Mouse (Mus musculus) MEL (cell line): Measurements from ENCODE around the gene Tbc1d9b. TPM values are rescaled to one million over a fixed set of nuclear protein-coding genes. Genes with fewer than 3 reads are reported as not detected.

Experiments
- DNase-seq: peaks from one replicate; pipeline ENCODE4 v3.0.0; 2011; ENCODE audit warnings: low read depth, low spot score
- H3K27ac ChIP-seq: 2 replicates; pipeline ENCODE4 v1.5.1; 2012; ENCODE audit warnings: low read depth, mild to moderate bottlenecking, control low read depth, low read length, moderate library complexity; ENCODE audit not compliant: control insufficient read depth
- H3K27me3 ChIP-seq, 2 experiments: fragments of 150-350 bp in 1 of 2; sonication (generic) in 1 of 2; 2 replicates each; pipeline ENCODE4 v1.6.1; 2012; ENCODE audit warnings: low read length in 2 of 2, mild to moderate bottlenecking in 2 of 2, improper control_type of control experiment in 1 of 2, moderate library complexity in 1 of 2; ENCODE audit not compliant: insufficient read depth in 2 of 2, control insufficient read depth in 1 of 2
- H3K36me3 ChIP-seq, 2 experiments: 2 replicates each; pipeline ENCODE4 v1.6.1; 2012 to 2014; ENCODE audit warnings: low read length in 2 of 2, improper control_type of control experiment in 1 of 2, inconsistent platforms in 1 of 2, mild to moderate bottlenecking in 1 of 2; ENCODE audit not compliant: insufficient read depth in 2 of 2, control insufficient read depth in 1 of 2
- H3K4me1 ChIP-seq, 2 experiments: fragments of 150-350 bp in 1 of 2; sonication (generic) in 1 of 2; 2 replicates each; pipeline ENCODE4 v1.6.1; 2012; ENCODE audit warnings: low read length in 2 of 2, improper control_type of control experiment in 1 of 2, mild to moderate bottlenecking in 1 of 2; ENCODE audit not compliant: insufficient read depth in 2 of 2, control insufficient read depth in 1 of 2
- H3K4me3 ChIP-seq, 2 experiments: fragments of 150-350 bp in 1 of 2; sonication (generic) in 1 of 2; 2 replicates each; pipeline ENCODE4 v1.5.1; 2012; ENCODE audit warnings: low read depth in 2 of 2, low read length in 2 of 2, mild to moderate bottlenecking in 2 of 2, moderate library complexity in 2 of 2, control low read depth in 1 of 2, improper control_type of control experiment in 1 of 2; ENCODE audit not compliant: control insufficient read depth in 1 of 2, insufficient read depth in 1 of 2
- H3K79me2 ChIP-seq: 2 replicates; pipeline ENCODE4 v1.6.1; 2012; ENCODE audit warnings: mild to moderate bottlenecking, low read length, moderate library complexity; ENCODE audit not compliant: control insufficient read depth, poor library complexity, insufficient read depth
- H3K9ac ChIP-seq: 2 replicates; pipeline ENCODE4 v1.6.1; 2012; ENCODE audit warnings: low read depth, mild to moderate bottlenecking, control low read depth, low read length, moderate library complexity; ENCODE audit not compliant: control insufficient read depth, poor library complexity, severe bottlenecking
- H3K9me3 ChIP-seq: fragments of 150-350 bp; sonication (generic); replicated peaks from 2 replicates; pipeline ENCODE4 v1.6.1; 2012; ENCODE audit warnings: mild to moderate bottlenecking, low read length, improper control_type of control experiment, moderate library complexity; ENCODE audit not compliant: insufficient read depth
- CHD1 ChIP-seq: IDR thresholded peaks from 2 replicates; pipeline ENCODE4 v1.6.1; 2012; ENCODE audit warnings: low read depth, mild to moderate bottlenecking, inconsistent platforms, low read length, improper control_type of control experiment
- CHD2 ChIP-seq: IDR thresholded peaks from 2 replicates; pipeline ENCODE4 v1.6.1; 2011; ENCODE audit warnings: low read length, improper control_type of control experiment
- CTCF ChIP-seq, 3 experiments: IDR thresholded peaks in 2 of 3; conservative IDR thresholded peaks in 1 of 3; 2 replicates each; pipeline ENCODE4 v1.5.1; 2011 to 2012; ENCODE audit warnings: low read length in 3 of 3, low read depth in 2 of 3, mild to moderate bottlenecking in 2 of 3, improper control_type of control experiment in 1 of 3, inconsistent platforms in 1 of 3, mixed read lengths in 1 of 3, moderate library complexity in 1 of 3; ENCODE audit not compliant: control insufficient read depth in 1 of 3, insufficient read depth in 1 of 3, poor library complexity in 1 of 3, severe bottlenecking in 1 of 3
- ELF1 ChIP-seq: IDR thresholded peaks from 2 replicates; pipeline ENCODE4 v1.6.1; 2014; ENCODE audit warnings: low read depth, mild to moderate bottlenecking, inconsistent platforms, low read length, improper control_type of control experiment, moderate library complexity
- EP300 ChIP-seq, 2 experiments: IDR thresholded peaks; 2 replicates each; pipeline ENCODE4 v1.6.1; 2011; ENCODE audit warnings: improper control_type of control experiment in 2 of 2, low read length in 2 of 2, low read depth in 1 of 2, mild to moderate bottlenecking in 1 of 2
- GABPA ChIP-seq: IDR thresholded peaks from 2 replicates; pipeline ENCODE4 v1.6.1; 2012; ENCODE audit warnings: low read depth, mild to moderate bottlenecking, inconsistent platforms, low read length, improper control_type of control experiment, moderate library complexity
- GATA1 ChIP-seq: IDR thresholded peaks from 2 replicates; pipeline ENCODE4 v1.6.1; 2011; ENCODE audit warnings: low read depth, low read length, improper control_type of control experiment
- KAT2A ChIP-seq: conservative IDR thresholded peaks from 2 replicates; pipeline ENCODE4 v1.6.1; 2012; ENCODE audit warnings: low read depth, low read length, improper control_type of control experiment, inconsistent platforms
- MAX ChIP-seq: IDR thresholded peaks from 2 replicates; pipeline ENCODE4 v1.6.1; 2011; ENCODE audit warnings: low read length, improper control_type of control experiment
- MAZ ChIP-seq: IDR thresholded peaks from 2 replicates; pipeline ENCODE4 v1.6.1; 2012; ENCODE audit warnings: low read depth, mild to moderate bottlenecking, inconsistent platforms, low read length, improper control_type of control experiment
- MEF2A ChIP-seq: IDR thresholded peaks from 2 replicates; pipeline ENCODE4 v1.6.1; 2014; ENCODE audit warnings: low read depth, mild to moderate bottlenecking, inconsistent platforms, low read length, improper control_type of control experiment; ENCODE audit not compliant: poor library complexity, insufficient replicate concordance, severe bottlenecking; ENCODE audit errors: extremely low read depth
- MXI1 ChIP-seq: IDR thresholded peaks from 2 replicates; pipeline ENCODE4 v1.6.1; 2011; ENCODE audit warnings: mild to moderate bottlenecking, low read depth, low read length, improper control_type of control experiment
- MYB ChIP-seq: IDR thresholded peaks from 2 replicates; pipeline ENCODE4 v1.6.1; 2011; ENCODE audit warnings: mild to moderate bottlenecking, low read depth, low read length, improper control_type of control experiment
- MYC ChIP-seq: IDR thresholded peaks from 2 replicates; pipeline ENCODE4 v1.6.1; 2011; ENCODE audit warnings: low read depth, mild to moderate bottlenecking, low read length, improper control_type of control experiment, moderate library complexity
- NRF1 ChIP-seq: IDR thresholded peaks from 2 replicates; pipeline ENCODE4 v1.6.1; 2014; ENCODE audit warnings: low read depth, mild to moderate bottlenecking, inconsistent platforms, low read length, improper control_type of control experiment, moderate library complexity; ENCODE audit not compliant: poor library complexity, insufficient read depth, severe bottlenecking
- RAD21 ChIP-seq: IDR thresholded peaks from 2 replicates; pipeline ENCODE4 v1.6.1; 2011; ENCODE audit warnings: mild to moderate bottlenecking, low read depth, low read length, improper control_type of control experiment
- SMC3 ChIP-seq: IDR thresholded peaks from 2 replicates; pipeline ENCODE4 v1.6.1; 2011; ENCODE audit warnings: low read depth, low read length, improper control_type of control experiment
- TAL1 ChIP-seq: IDR thresholded peaks from 2 replicates; pipeline ENCODE4 v1.6.1; 2012; ENCODE audit warnings: mild to moderate bottlenecking, inconsistent platforms, low read length, moderate library complexity, mixed read lengths
- TBP ChIP-seq: IDR thresholded peaks from 2 replicates; pipeline ENCODE4 v1.8.0; 2011; ENCODE audit warnings: low read depth, low read length, improper control_type of control experiment
- TCF12 ChIP-seq: IDR thresholded peaks from 2 replicates; pipeline ENCODE4 v1.6.1; 2014; ENCODE audit warnings: low read depth, mild to moderate bottlenecking, inconsistent platforms, low read length, improper control_type of control experiment, moderate library complexity
- UBTF ChIP-seq: IDR thresholded peaks from 2 replicates; pipeline ENCODE4 v1.6.1; 2012; ENCODE audit warnings: low read depth, mild to moderate bottlenecking, inconsistent platforms, low read length, improper control_type of control experiment, moderate library complexity, borderline replicate concordance; ENCODE audit not compliant: insufficient read depth
- USF2 ChIP-seq, 2 experiments: IDR thresholded peaks; 2 replicates each; pipeline ENCODE4 v1.6.1; 2011 to 2012; ENCODE audit warnings: improper control_type of control experiment in 2 of 2, low read length in 2 of 2, borderline replicate concordance in 1 of 2, inconsistent platforms in 1 of 2, low read depth in 1 of 2, mild to moderate bottlenecking in 1 of 2; ENCODE audit not compliant: insufficient read depth in 1 of 2
- ZC3H11A ChIP-seq: IDR thresholded peaks from 2 replicates; pipeline ENCODE4 v1.6.1; 2012; ENCODE audit warnings: low read depth, mild to moderate bottlenecking, inconsistent platforms, low read length, improper control_type of control experiment
- ZKSCAN1 ChIP-seq: IDR thresholded peaks from 2 replicates; pipeline ENCODE4 v1.6.1; 2012; ENCODE audit warnings: low read depth, mild to moderate bottlenecking, inconsistent platforms, low read length, improper control_type of control experiment, moderate library complexity
- ZMIZ1 ChIP-seq: IDR thresholded peaks from 2 replicates; pipeline ENCODE4 v1.6.1; 2012; ENCODE audit warnings: low read depth, mild to moderate bottlenecking, inconsistent platforms, low read length, improper control_type of control experiment, moderate library complexity
- polyA plus RNA-seq, 2 experiments: library from polyadenylated mRNA; stranded (reverse) in 1 of 2; unstranded in 1 of 2; fragments of >175 nt in 1 of 2; fragments of >200 nt in 1 of 2; gene quantifications; 2 replicates each; pipeline versions ENCODE4 v1.2.1 to v1.2.4; 2012; ENCODE audit warnings: low replicate concordance in 2 of 2, low read depth in 1 of 2; ENCODE audit not compliant: insufficient read length in 2 of 2, insufficient read depth in 1 of 2, missing spikeins in 1 of 2
- total RNA-seq: library from RNA; depleted of rRNA; stranded (reverse); fragments of 300-350 nt; gene quantifications from 2 replicates; pipeline ENCODE4 v1.2.3, GENCODE M21; 2012

Gene Tbc1d9b
- total and polyA plus RNA-seq, 3 experiments, result 18.6 to 32.5 TPM; not detected in 1

- TF ChIP-seq MEF2A (no peak), MAZ (peak; percentile 49; the same call in 1 of the 2 replicates), ELF1 (no peak), ZKSCAN1 (no peak), KAT2A (no peak), TCF12 (no peak), MAX (peak; percentile 72), MYC (peak; percentile 98), TAL1 (no peak), ZC3H11A (peak; percentile 77)
- TF ChIP-seq, all 39 proteins: peak for 10
Observed at GRCm38 (mm10) chr11:50114329-50114728, 16.9 kb upstream of the Tbc1d9b start (continued).

- H3K27me3 ChIP-seq, result no peaks in the 10 kb centered on the region
- H3K79me2 ChIP-seq, result no peaks in the 10 kb centered on the region
- H3K9ac ChIP-seq, result no peak overlapping the region
- no peaks in the 10 kb centered on the region for H3K4me1 ChIP-seq
- TF ChIP-seq NRF1 (no peak), TCF12 (no peak), CTCF (IDR thresholded peaks at IDR 0.05 in 2 of 3, conservative IDR thresholded peaks at IDR 0.05 in 1 of 3; ENCODE audit: control insufficient read depth in 1 of 3, insufficient read depth in 1 of 3, low read depth in 2 of 3, low read length in 3 of 3, poor library complexity in 1 of 3, severe bottlenecking in 1 of 3) (no peak), MXI1 (no peak), CHD1 (no peak), TBP (no peak), UBTF (no peak), USF2 (IDR thresholded peaks at IDR 0.05; ENCODE audit: borderline replicate concordance in 1 of 2, insufficient read depth in 1 of 2, low read depth in 1 of 2, low read length in 2 of 2) (no peak), GATA1 (no peak), GABPA (no peak), SMC3 (no peak), EP300 (IDR thresholded peaks at IDR 0.05; ENCODE audit: low read depth in 1 of 2, low read length in 2 of 2) (no peak), ZMIZ1 (no peak), MYB (no peak), RAD21 (no peak), CHD2 (no peak)
- H3K9me3 ChIP-seq, result no peaks in the 10 kb centered on the region
- no peak overlapping the region for H3K4me3 ChIP-seq
- H3K27ac ChIP-seq, result no peak overlapping the region
- H3K36me3 ChIP-seq, result no peaks in the 10 kb centered on the region
- DNase-seq, result no peak
Observed at GRCm38 (mm10) chr11:50122631-50123081, 8.5 kb upstream of the Tbc1d9b start.
